Mouse (Mus musculus): ENCODE results near the gene Sgcg. TPM values are rescaled to one million over a fixed set of nuclear protein-coding genes. Genes with fewer than 3 reads are reported as not detected.

Sgcg gene
- polyA plus RNA-seq, 1 experiment from 2014 or later, result 1.7 TPM

GRCm38 (mm10) chr14:61192326-61192725, 66.0 kb downstream of the Sgcg start:
- H3K9me3 ChIP-seq (ENCODE audit: control insufficient read depth, low read length), result no peaks in the 10 kb centered on the region
- 84% methylated on average over 10 of the region's 10 CpGs for WGBS
- H3K27me3 ChIP-seq (ENCODE audit: control insufficient read depth, insufficient read depth, low read length), result no peaks in the 10 kb centered on the region
- no peak overlapping the region for H3K27ac ChIP-seq (replicated peaks; ENCODE audit: low read depth, low read length)
- no peaks in the 10 kb centered on the region for H3K4me1 ChIP-seq (ENCODE audit: control insufficient read depth, insufficient read depth, low read length)
- no peak overlapping the region for H3K4me3 ChIP-seq (ENCODE audit: low read depth, low read length)
- ATAC-seq (ENCODE audit: insufficient number of reproducible peaks, low FRiP score, low TSS enrichment, low read depth), result no peak
- peaks cover 2% of the 10 kb centered on the region; the same call in 1 of the 2 replicates for H3K36me3 ChIP-seq (ENCODE audit: control insufficient read depth, insufficient read depth, low read length)
- no peak overlapping the region for H3K9ac ChIP-seq (ENCODE audit: low read length)
- no peak for DNase-seq (ENCODE audit: low spot score)
- H3K4me2 ChIP-seq (ENCODE audit: low read depth, severe bottlenecking), result no peak overlapping the region

- H3K36me3 ChIP-seq (ENCODE audit: control insufficient read depth, insufficient read depth, low read length), result peaks cover 2% of the 10 kb centered on the region; the same call in 1 of the 2 replicates
- 90% methylated on average over 7 of the region's 7 CpGs for WGBS
- no peak overlapping the region for H3K4me2 ChIP-seq (ENCODE audit: low read depth, severe bottlenecking)
Observed at GRCm38 (mm10) chr14:61191904-61192303, 66.4 kb downstream of the Sgcg start.

GRCm38 (mm10) chr14:61173229-61173628, 85.1 kb downstream of the Sgcg start:
- peak overlapping the region; percentile 66; the same call in 1 of the 2 replicates for H3K27ac ChIP-seq (replicated peaks; ENCODE audit: low read depth, low read length)
- H3K36me3 ChIP-seq (ENCODE audit: control insufficient read depth, insufficient read depth, low read length), result no peaks in the 10 kb centered on the region
- no peaks in the 10 kb centered on the region for H3K4me1 ChIP-seq (ENCODE audit: control insufficient read depth, insufficient read depth, low read length)
- DNase-seq (ENCODE audit: low spot score) (no peak), ATAC-seq (ENCODE audit: insufficient number of reproducible peaks, low FRiP score, low TSS enrichment, low read depth) (0 out of 2 replicates have a peak, but pooled peaks have one; percentile 4)
- H3K4me3 ChIP-seq (ENCODE audit: low read depth, low read length), result peak overlapping the region; percentile 63
- WGBS, result 0% methylated on average over 37 of the region's 37 CpGs
- H3K9ac ChIP-seq (ENCODE audit: low read length), result peak overlapping the region; percentile 66
- no peaks in the 10 kb centered on the region for H3K9me3 ChIP-seq (ENCODE audit: control insufficient read depth, low read length)
- H3K27me3 ChIP-seq (ENCODE audit: control insufficient read depth, insufficient read depth, low read length), result no peaks in the 10 kb centered on the region
- peak overlapping the region; percentile 51 for H3K4me2 ChIP-seq (ENCODE audit: low read depth, severe bottlenecking)

More at GRCm38 (mm10) chr14:61191904-61192303, 66.4 kb downstream of the Sgcg start:
- H3K27ac ChIP-seq (replicated peaks; ENCODE audit: low read depth, low read length), result no peak overlapping the region
- H3K9me3 ChIP-seq (ENCODE audit: control insufficient read depth, low read length), result no peaks in the 10 kb centered on the region
- no peaks in the 10 kb centered on the region for H3K27me3 ChIP-seq (ENCODE audit: control insufficient read depth, insufficient read depth, low read length)
- no peaks in the 10 kb centered on the region for H3K4me1 ChIP-seq (ENCODE audit: control insufficient read depth, insufficient read depth, low read length)
- H3K9ac ChIP-seq (ENCODE audit: low read length), result no peak overlapping the region
- ATAC-seq (ENCODE audit: insufficient number of reproducible peaks, low FRiP score, low TSS enrichment, low read depth) (no peak), DNase-seq (ENCODE audit: low spot score) (no peak)
- no peak overlapping the region for H3K4me3 ChIP-seq (ENCODE audit: low read depth, low read length)

GRCm38 (mm10) chr14:61172548-61173158, 85.6 kb downstream of the Sgcg start:
- H3K4me3 ChIP-seq (ENCODE audit: low read depth, low read length), result peak overlapping the region; percentile 63
- under 1% methylated on average over 51 of the region's 52 CpGs for WGBS
- no peaks in the 10 kb centered on the region for H3K36me3 ChIP-seq (ENCODE audit: control insufficient read depth, insufficient read depth, low read length)
- ATAC-seq (ENCODE audit: insufficient number of reproducible peaks, low FRiP score, low TSS enrichment, low read depth) (peak; percentile 99), DNase-seq (ENCODE audit: low spot score) (peak; percentile 100)
- H3K4me1 ChIP-seq (ENCODE audit: control insufficient read depth, insufficient read depth, low read length), result no peaks in the 10 kb centered on the region
- H3K9ac ChIP-seq (ENCODE audit: low read length), result peak overlapping the region; percentile 66
- H3K27me3 ChIP-seq (ENCODE audit: control insufficient read depth, insufficient read depth, low read length), result no peaks in the 10 kb centered on the region
- H3K9me3 ChIP-seq (ENCODE audit: control insufficient read depth, low read length), result no peaks in the 10 kb centered on the region
- H3K4me2 ChIP-seq (ENCODE audit: low read depth, severe bottlenecking), result peak overlapping the region; percentile 51
- H3K27ac ChIP-seq (replicated peaks; ENCODE audit: low read depth, low read length), result peak overlapping the region; percentile 66; the same call in 1 of the 2 replicates

GRCm38 (mm10) chr14:61171261-61171970, 86.9 kb downstream of the Sgcg start:
- WGBS, result 87% methylated on average over 5 of the region's 5 CpGs
- DNase-seq (ENCODE audit: low spot score) (no peak), ATAC-seq (ENCODE audit: insufficient number of reproducible peaks, low FRiP score, low TSS enrichment, low read depth) (no peak)
- Histone ChIP-seq H3K4me2 (ENCODE audit: low read depth, severe bottlenecking) (no peak overlapping the region), H3K4me3 (ENCODE audit: low read depth, low read length) (no peak overlapping the region), H3K4me1 (ENCODE audit: control insufficient read depth, insufficient read depth, low read length) (no peaks in the 10 kb centered on the region), H3K9me3 (ENCODE audit: control insufficient read depth, low read length) (no peaks in the 10 kb centered on the region), H3K36me3 (ENCODE audit: control insufficient read depth, insufficient read depth, low read length) (no peaks in the 10 kb centered on the region), H3K9ac (ENCODE audit: low read length) (no peak overlapping the region), H3K27me3 (ENCODE audit: control insufficient read depth, insufficient read depth, low read length) (no peaks in the 10 kb centered on the region), H3K27ac (replicated peaks; ENCODE audit: low read depth, low read length) (no peak overlapping the region)

Other genes with a start within 250 kb of the Sgcg start
- 32.1 and 32.8 TPM in 2 replicates for gene Tnfrsf19, start 212.0 kb downstream of the Sgcg start, polyA plus RNA-seq (2014; fragmentation: Nextera tagmentation; extraction: Ambion mirVana)
- gene Sacs, start 120.0 kb downstream of the Sgcg start, polyA plus RNA-seq (2014; fragmentation: Nextera tagmentation; extraction: Ambion mirVana), result 3.1 and 3.5 TPM in 2 replicates
- 0.23 TPM in 1 of 2 replicates, not detected in the other for gene Arl11, start 51.3 kb upstream of the Sgcg start, polyA plus RNA-seq (2014; fragmentation: Nextera tagmentation; extraction: Ambion mirVana)
- 10.2 and 10.5 TPM in 2 replicates for gene Ebpl, start 101.9 kb upstream of the Sgcg start, polyA plus RNA-seq (2014; fragmentation: Nextera tagmentation; extraction: Ambion mirVana)
- 86.0 and 88.6 TPM in 2 replicates for gene Kpna3, start 181.4 kb upstream of the Sgcg start, polyA plus RNA-seq (2014; fragmentation: Nextera tagmentation; extraction: Ambion mirVana)

All from limb, embryonic 11.5 days (tissue).